Mouse (Mus musculus): ENCODE data around the gene Epb41.

DNA sequence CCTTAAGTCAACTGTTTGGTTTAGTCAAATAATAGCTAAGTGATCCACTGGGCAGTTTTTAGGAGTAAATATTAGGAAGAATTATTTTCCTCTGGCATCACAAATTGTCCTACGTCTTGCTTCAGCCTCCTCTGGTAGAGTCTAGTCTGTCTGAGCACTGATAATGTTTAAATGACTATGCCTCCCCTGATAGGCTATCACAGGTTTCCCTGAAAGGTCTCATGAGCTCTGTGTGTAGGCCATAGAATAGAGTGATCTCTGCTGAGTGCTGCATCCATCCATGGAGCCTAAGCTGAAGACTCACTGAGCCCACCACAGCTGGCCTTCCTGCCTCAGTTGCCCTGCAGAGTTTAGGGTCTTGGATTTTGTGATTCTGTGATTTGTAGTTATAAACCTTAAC, 186.6 kb downstream of the Epb41 start:
- no peak for TF ChIP-seq GATA1 (IDR thresholded peaks at IDR 0.05; ENCODE audit: borderline replicate concordance, low read length)
- no peak for TF ChIP-seq GATA2 (IDR thresholded peaks at IDR 0.05; ENCODE audit: borderline replicate concordance, low read depth, low read length)
- no peak for TF ChIP-seq CTCF (IDR thresholded peaks at IDR 0.05; ENCODE audit: low read depth, low read length)
